Mouse (Mus musculus): ENCODE data around the gene Parp1.

The Parp1 gene

DNA sequence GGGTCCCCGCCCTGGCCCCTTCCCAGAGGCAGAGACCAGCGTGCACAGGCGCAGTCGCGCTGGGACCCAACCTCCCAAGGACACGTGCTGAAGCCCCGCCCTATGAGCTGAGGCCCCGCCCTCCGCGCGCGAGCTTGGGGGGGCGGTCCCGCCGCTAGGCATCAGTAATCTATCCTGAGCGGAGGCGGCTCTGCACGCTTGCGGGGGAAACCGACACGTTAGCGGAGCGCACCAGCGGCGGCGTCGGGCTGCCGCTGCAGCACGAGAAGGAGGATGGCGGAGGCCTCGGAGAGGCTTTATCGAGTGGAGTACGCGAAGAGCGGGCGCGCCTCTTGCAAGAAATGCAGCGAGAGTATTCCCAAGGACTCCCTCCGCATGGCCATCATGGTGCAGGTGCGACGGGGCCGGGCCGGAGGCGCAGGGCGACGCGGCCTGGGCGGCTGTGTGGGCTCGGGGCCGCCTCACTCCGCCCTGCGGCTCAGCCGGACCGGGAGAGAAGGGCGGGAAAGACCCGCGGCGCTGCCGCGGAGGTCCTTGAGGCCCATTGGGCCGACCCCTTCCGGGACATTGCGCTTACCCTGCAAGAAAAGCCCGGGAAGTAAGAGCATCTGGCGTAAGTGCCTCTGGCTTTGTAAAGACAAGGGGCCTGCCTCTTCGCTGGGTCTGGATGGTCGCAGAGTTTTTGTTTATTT, at the start of gene Parp1:
TSS of gene Parp1 (plus strand) at position 164 of the 692 bp plus-strand sequence.
- TF ChIP-seq GATA4 (IDR thresholded peaks at IDR 0.05; ENCODE audit: insufficient replicate concordance, low read length) = peak; percentile 67; the same call in 1 of the 2 replicates

DNA sequence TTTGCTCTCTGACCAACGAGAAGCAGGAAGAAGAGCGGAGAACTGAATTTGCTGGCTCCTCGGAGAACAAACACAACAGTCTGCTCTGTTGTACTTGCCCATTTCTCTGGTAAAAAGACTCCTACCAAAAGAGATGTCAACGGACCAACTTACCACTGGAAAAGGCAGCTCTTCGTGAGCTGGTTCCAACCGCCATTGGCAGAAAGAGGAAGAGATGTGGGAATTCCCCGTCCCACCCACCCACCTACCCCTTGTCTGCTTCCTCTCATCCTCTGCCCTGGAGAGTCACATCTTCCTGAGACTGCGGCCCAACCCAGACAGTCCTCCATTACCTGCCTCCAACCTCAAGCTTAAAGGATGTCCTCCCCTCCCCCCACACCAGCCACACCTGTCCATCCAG, 49.2 kb upstream of the Parp1 start:
- TF ChIP-seq GATA4 (IDR thresholded peaks at IDR 0.05; ENCODE audit: insufficient replicate concordance, low read length) = no peak

DNA sequence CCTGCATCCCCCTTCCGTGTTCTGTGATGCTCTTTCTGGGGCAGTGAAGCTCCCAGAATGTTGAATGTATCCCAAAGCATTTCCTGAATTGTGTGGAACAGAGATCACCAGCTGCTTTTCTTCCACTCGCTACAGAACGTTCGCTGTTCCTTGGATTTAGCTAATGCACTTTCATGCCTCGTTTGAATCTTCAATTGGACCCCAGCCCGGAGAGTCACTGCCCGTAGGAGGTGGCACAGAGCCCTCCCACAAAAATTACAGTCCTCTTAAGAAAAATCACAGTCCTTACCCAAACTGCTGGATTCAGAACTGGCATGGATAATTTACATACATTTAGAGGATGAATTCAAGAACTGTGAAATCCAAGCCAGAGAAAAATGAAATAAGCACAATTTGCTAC, 48.5 kb upstream of the Parp1 start:
- TF ChIP-seq GATA4 (IDR thresholded peaks at IDR 0.05; ENCODE audit: insufficient replicate concordance, low read length) = no peak

DNA sequence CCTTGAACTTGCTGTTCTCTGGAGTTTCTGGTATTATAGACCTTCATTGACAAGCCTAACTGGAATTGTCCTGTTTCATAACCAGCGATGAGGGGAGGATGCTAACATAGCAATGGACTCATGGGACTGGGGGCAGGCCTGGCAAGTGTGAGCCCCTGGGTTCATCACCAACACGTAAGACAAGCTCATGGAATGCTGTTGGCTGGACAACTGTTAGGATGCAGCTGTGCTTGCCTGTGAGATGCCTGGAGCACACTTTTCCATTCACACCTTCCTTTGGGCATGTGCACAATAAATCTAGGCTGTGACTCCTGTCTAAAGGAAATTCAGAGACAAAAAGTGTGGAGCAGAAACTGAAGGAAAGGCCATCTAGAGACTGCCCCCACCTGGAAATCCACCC, 45.4 kb upstream of the Parp1 start:
- TF ChIP-seq GATA4 (IDR thresholded peaks at IDR 0.05; ENCODE audit: insufficient replicate concordance, low read length) = no peak

DNA sequence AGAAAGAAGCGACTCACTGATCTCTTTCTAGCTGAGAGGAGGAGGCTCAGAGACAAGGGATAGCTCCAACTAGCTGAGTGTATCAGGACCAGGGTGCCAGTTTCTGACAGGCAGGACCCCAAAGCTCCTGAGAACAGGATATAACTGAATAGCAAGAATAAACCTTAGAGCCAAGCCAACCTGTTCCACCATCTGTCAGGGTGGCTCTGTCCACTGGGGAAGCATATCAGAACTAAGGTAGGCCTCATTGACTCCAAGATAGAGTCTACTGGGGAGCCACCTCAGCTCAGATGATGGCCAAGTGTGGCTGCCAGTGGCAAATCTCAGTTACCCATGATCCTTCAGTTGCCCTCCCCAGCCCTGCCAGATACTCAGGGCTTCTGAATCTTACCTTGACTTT, 43.4 kb upstream of the Parp1 start:
- no peak for TF ChIP-seq GATA4 (IDR thresholded peaks at IDR 0.05; ENCODE audit: insufficient replicate concordance, low read length)

DNA sequence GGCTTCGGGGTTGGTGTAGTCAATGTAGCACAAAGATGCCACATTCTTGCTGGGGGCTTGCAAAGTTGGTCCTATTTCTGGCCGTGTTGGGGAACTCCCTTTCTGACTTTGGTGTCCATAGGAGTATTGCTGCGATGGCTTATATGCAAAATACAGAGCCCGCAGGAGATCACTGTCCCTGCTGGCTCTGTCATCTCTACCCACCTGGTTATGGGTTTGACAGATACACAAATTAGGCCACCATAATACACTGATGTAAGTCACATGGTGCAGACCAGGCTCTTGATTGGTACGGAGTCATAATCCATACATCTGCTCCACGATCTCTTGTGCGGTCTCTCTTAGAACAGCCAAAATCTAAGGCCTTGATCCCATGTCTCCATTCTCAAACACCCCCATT, 38.9 kb upstream of the Parp1 start:
- no peak for TF ChIP-seq GATA4 (IDR thresholded peaks at IDR 0.05; ENCODE audit: insufficient replicate concordance, low read length)

DNA sequence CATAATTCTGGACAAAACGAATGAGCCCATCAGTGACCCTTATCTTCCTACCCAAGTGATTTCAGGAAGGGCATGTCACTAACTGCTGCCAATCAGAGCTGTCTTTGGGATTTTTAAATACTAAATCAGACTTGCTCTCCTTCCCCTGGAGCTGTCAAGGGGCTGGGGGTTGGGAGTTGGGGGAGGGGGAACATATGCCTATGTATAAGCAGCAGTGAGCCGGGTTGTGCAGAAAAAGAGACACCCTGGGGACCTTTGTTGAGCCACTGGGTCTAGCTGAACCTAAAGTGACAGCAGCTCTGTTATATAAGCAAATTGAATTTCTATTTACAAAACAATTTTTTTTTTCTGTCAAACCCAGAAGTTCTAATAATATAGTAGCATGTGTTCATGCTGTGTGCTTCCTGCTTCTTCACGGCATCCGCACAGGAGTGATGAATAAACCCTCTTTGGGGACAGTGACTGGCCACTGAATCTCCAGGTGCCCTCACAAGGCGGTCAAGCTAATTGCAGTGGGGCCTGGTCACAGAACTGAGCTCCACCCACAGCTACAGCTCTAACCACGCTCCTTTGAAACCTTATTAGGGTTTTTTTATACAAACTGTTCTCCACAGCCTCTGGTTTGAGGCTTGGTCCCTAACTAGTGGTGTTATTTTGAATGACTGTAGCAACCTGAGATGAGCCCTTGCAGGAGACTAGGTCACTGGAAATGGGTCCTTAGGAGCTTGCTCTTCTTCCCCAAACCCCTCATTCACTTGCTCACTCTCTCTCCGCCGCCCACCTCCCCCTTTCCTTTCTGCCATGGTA, 38.1 kb upstream of the Parp1 start:
- no peak for TF ChIP-seq GATA4 (IDR thresholded peaks at IDR 0.05; ENCODE audit: insufficient replicate concordance, low read length)

DNA sequence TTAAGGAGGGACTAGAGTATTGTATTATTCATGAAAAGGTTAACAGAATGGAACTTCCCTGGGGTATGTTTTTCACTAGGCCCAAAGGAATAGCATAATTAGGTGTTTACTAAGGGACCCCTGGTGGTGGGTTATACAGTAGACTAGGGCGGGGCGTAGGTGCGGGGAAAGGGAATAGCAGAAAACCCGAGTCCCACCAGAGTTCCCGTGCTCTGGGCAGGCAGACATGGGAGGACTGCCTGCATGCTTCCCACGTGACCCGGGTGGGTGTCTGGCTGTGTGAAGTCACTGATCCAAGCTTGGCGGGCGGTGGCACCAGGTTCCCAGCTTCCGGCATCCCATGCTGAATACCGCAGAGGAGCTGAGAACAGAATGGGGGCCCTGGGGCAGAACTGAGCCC, 36.1 kb upstream of the Parp1 start:
- no peak for TF ChIP-seq GATA4 (IDR thresholded peaks at IDR 0.05; ENCODE audit: insufficient replicate concordance, low read length)

DNA sequence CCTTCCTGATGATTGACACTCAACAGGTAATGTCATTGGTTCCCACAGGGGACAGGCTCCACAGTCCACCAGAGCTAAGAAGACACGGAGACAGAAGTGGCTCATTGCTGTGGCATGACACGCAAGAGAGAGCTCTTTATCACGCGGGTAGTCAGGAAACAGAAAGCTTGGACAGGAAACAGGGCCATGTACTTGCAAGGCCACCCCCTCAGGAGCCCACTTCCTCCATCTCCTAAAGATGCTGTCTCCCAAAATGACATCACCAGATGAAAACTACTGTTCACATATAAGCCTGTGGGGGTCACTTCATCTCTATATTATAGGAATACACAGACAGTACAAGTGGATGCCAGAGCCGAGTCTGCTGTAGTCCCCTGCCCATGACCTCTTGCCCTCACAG, 32.0 kb upstream of the Parp1 start:
- TF ChIP-seq GATA4 (IDR thresholded peaks at IDR 0.05; ENCODE audit: insufficient replicate concordance, low read length) = no peak

DNA sequence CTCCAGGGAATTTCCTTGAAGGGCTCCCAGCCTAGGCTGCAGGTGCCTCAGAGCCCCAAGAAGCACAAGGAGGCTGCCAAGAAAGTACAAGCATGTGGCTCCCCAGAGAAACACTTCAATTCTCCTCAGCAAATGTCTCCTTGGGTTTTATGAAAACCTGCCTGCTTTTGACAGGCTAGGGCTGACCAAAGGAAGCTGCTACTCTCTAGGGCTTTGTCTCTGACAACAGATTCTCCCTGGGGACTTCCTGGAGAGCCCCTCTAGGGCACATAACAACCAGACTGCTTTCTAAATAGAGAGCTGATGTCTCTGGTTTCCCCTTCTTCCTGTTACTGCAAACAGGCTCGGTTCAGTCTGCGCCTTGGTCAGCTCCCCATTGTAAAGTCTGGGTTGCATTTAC, 27.5 kb upstream of the Parp1 start:
- TF ChIP-seq GATA4 (IDR thresholded peaks at IDR 0.05; ENCODE audit: insufficient replicate concordance, low read length) = no peak

DNA sequence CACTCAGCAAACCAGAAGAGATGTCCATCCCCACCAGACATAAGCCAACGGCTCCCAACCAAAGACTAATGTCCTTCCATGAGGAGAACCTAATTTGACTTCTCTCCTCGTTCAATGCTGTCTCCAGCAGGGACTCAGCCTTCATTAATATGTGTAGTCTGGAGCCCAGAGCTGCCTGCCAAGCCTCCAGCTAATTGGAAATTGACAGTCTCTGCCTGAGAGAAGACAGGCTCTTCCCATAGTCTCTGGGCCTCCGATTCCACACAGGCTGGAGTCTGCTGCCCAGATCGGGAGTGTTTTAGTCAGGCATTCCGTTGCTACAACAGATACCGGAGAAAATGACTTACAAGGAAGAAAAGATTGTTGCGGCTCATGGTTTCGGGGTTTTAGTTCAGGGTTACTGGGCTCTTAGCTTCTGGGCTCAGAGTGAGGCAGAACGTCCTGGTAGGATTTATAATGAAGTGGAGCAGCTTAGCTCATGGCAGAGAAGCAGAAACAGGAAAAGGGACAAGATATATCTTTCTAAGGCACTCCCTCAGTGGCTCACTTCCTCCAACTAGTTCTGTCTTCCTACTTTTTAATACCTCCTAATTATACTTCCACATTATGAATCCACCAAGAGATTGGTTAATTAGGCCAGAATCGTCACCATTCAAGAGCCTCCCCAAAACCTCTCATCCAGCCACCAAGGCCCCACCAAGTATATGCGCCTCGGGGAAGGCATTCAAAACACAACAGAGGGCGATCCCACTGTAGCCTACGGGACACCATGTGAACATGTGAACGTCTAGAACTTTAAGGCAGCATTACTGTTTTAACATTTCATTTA, 26.6 kb upstream of the Parp1 start:
- no peak for TF ChIP-seq GATA4 (IDR thresholded peaks at IDR 0.05; ENCODE audit: insufficient replicate concordance, low read length)

DNA sequence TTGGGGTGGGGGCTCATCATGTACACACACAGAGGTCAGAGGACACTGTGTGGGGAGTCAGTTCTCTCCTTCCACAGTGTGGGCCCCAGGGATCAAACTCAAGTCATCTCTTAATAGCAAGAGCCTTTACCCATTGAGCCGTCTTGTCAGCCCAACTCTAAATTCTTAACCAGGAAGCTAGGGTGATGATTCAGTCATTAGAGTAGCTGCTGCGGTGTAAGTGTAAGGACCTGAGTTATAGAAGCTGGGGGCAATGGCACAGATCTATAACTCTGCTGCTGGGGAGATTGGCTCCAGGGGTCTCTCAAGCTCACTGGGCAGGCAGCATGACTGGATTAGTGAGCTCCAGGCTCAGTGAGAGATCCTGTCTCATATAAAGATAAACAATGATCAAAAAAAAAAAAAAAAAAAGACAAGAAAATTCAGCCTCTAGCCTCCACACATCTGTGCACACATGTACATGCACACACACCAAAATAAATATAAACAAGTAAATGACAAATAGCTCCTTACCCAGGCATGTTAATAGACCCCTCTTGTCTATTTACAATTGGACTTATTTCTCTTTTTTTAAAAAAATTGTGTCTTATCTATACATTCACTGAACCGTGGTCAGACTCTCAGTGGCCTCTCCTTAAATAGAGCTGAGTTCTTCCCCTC, 25.9 kb upstream of the Parp1 start:
- no peak for TF ChIP-seq GATA4 (IDR thresholded peaks at IDR 0.05; ENCODE audit: insufficient replicate concordance, low read length)

DNA sequence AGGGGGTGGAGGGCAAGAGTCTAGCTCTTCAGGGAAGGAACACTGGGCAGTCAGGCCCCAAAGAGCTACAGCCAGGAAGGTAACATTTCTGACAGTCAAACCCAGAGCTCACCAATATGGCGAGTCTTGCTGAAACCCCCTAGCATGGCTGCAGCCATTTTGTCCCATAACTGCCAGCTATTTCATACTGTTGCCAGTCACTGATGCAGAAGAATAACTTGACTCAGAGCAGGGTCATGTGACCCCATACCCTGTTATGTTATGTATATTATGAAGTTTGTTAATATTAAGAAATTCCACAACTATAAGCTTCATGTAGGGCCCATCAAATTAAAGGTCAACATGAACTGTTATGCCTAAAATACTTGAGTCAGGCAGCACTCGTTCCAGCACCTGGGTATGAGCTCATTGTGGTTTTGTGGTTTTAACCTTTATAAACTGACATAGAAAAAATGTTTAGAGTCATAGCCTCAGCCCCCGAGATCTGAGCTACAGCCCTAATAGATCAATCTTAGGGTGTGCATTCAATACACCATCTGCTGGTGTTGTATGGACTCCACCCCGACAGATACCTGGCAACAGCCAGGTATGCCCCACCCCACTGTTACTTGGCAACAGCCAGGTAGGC, 22.7 kb upstream of the Parp1 start:
- TF ChIP-seq GATA4 (IDR thresholded peaks at IDR 0.05; ENCODE audit: insufficient replicate concordance, low read length) = no peak

DNA sequence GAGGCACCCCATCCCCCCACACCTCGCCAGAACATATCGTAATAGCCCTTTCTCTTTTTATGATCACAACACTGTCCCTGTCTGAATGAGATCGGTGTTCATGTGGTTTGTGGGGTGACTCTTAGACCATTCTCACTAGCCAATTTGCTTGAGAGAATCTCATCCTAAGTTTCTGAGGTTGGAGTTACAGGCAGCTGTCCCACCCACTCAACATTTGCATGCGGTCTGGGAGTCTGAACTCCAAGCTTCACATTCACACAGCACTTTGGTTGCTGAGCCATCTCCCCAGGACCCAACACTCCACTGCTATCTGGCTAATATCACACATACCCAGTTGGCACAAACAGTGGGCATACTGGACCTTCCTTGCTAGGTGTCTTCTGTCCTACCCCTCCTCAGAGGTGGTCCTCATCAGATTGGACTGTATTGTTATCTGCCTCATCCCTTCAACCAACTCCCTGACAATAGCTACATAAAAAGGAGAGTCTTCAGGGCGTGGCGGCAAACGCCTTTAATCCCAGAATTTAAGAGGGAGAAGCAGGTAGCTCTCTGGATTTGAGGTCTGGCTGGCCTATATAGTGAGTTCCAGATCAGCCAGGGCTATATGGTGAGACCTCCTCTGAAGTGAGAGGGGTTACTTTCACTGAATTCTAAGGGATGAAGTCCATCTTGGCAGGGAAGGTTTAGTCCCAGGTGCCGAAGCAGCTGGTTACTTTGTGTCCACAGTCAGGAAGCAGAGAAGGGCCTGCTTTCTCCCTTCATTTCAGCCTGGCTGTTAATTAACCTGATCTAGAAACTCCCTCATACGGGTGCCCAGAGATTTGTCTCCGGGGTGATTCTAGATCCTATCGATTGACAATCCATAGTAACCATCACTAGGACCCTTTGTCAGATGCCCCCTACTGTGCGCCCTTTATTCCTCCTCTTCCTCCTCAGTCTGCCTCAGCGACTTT, 21.6 kb upstream of the Parp1 start:
- no peak for TF ChIP-seq GATA4 (IDR thresholded peaks at IDR 0.05; ENCODE audit: insufficient replicate concordance, low read length)
